Mouse (Mus musculus): ENCODE measurements around the gene Olfr148.

Olfr148 gene

GRCm38 (mm10) chr9:39610355-39610754 is at the start of gene Olfr148:
Olfr148 (plus strand) TSS chr9:39610655.
- no peak for DNase-seq (ENCODE audit: low read depth, low spot score)

- no peak for DNase-seq (ENCODE audit: low read depth, low spot score)
Measured at GRCm38 (mm10) chr9:39575469-39575868, 35.0 kb upstream of the Olfr148 start, which contains the start of gene Olfr959. Olfr959 (minus strand) TSS chr9:39575569.

- no peak for DNase-seq (ENCODE audit: low read depth, low spot score)
Measured at GRCm38 (mm10) chr9:39577050-39577449, 33.4 kb upstream of the Olfr148 start.

- peak; percentile 59 for DNase-seq (ENCODE audit: low read depth, low spot score)
Measured at GRCm38 (mm10) chr9:39602536-39603332, 7.7 kb upstream of the Olfr148 start.

GRCm38 (mm10) chr9:39603333-39603845 is 7.1 kb upstream of the Olfr148 start:
- peak; percentile 14 for DNase-seq (ENCODE audit: low read depth, low spot score)

GRCm38 (mm10) chr9:39603999-39604453 is 6.4 kb upstream of the Olfr148 start, which contains the start of gene AW551984:
AW551984 (minus strand) TSS chr9:39604403.
- DNase-seq (ENCODE audit: low read depth, low spot score) = peak; percentile 6

- no peak for DNase-seq (ENCODE audit: low read depth, low spot score)
Measured at GRCm38 (mm10) chr9:39608497-39608896, 2.0 kb upstream of the Olfr148 start.

GRCm38 (mm10) chr9:39611953-39612352 is 1.5 kb downstream of the Olfr148 start:
- no peak for DNase-seq (ENCODE audit: low read depth, low spot score)

- no peak for DNase-seq (ENCODE audit: low read depth, low spot score)
Measured at GRCm38 (mm10) chr9:39621073-39621472, 10.6 kb downstream of the Olfr148 start, which contains the start of gene Olfr960. Olfr960 (plus strand) TSS chr9:39621373.

- no peak for DNase-seq (ENCODE audit: low read depth, low spot score)
Measured at GRCm38 (mm10) chr9:39623783-39624182, 13.3 kb downstream of the Olfr148 start.

GRCm38 (mm10) chr9:39624711-39625110 is 14.3 kb downstream of the Olfr148 start:
- no peak for DNase-seq (ENCODE audit: low read depth, low spot score)

- no peak for DNase-seq (ENCODE audit: low read depth, low spot score)
Measured at GRCm38 (mm10) chr9:39629069-39629468, 18.6 kb downstream of the Olfr148 start.

- DNase-seq (ENCODE audit: low read depth, low spot score) = peak; percentile 46
Measured at GRCm38 (mm10) chr9:39633913-39634594, 23.6 kb downstream of the Olfr148 start.

- DNase-seq (ENCODE audit: low read depth, low spot score) = no peak
Measured at GRCm38 (mm10) chr9:39644785-39645184, 34.3 kb downstream of the Olfr148 start, which contains the start of gene Olfr961. Olfr961 (plus strand) TSS chr9:39645085.

- DNase-seq (ENCODE audit: low read depth, low spot score) = no peak
Measured at GRCm38 (mm10) chr9:39647382-39647781, 36.9 kb downstream of the Olfr148 start.

- no peak for DNase-seq (ENCODE audit: low read depth, low spot score)
Measured at GRCm38 (mm10) chr9:39654756-39655396, 44.4 kb downstream of the Olfr148 start.

All from brain, embryonic 18.5 days (tissue).